Mouse (Mus musculus): ENCODE results near the gene Prss41. TPM values are rescaled to one million over a fixed set of nuclear protein-coding genes. Genes with fewer than 3 reads are reported as not detected.
A peak's percentile ranks its signal among the peaks of the same experiment; 100 is the strongest.
"Not testable (repeated sequence)": the region's sequence is repeated elsewhere in the genome, so short reads cannot be mapped to it uniquely, and the experiment has no call there.

Prss41 gene
- 0.77 and 1.0 TPM in 2 replicates for polyA plus RNA-seq (2012; rRNA removed)

GRCm38 (mm10) chr17:23843812-23844273 lies at the start of gene Prss41, which contains the start of gene Prss32:
Prss41 (minus strand) TSS chr17:23844172.
Prss32 (plus strand) TSS chr17:23843855.
- no peak for DNase-seq (ENCODE audit: low read depth)

DNA sequence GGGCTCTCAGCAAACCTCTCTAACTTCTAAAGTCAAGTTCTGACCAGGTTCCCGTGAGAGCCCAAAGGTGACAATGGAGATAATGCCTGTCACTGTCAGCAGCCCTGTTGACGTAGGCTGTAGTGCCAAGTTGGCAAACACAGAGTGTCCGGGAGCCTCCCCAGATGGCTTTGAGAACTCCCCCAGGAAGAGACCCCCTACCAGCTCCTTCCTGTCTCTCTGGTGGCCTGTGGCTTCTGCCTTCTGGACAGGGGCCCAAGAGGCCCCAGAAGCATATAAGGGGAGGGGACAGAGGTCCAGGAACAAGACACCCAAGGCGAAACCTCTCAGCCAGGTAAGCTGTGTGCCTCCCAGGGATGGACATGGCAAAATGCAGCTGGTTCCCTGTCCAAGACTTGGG lies 36.6 kb upstream of the Prss41 start, which contains the start of the genes Dcpp1 and Dcpp2:
TSS of gene Dcpp1 (plus strand) at position 301 of the 400 bp plus-strand sequence.
TSS of gene Dcpp2 (plus strand) at position 305 of the 400 bp plus-strand sequence.
- DNase-seq (ENCODE audit: low read depth), result not testable (repeated sequence)

- no peak for DNase-seq (ENCODE audit: low read depth)
Measured at GRCm38 (mm10) chr17:23877166-23877565, 33.2 kb upstream of the Prss41 start.

DNA sequence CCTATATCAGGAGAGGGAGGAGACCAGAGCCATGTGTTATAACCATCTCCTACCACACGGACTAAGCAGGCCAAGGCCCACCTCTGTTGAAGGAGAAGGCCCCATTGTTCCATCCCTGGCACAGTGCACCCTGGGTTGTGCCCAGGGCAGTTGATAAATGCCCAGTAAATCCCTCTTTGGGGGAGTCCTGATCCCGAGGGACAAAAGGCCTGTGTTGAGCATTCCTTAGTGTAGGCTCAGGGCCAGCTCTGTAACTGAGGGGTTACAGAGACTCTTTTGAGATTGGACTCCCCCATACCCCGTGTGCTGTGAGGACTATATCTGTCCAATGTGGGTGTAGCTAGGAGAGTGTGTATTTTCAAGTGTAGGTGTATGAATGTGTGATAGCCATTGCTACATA lies 32.8 kb upstream of the Prss41 start:
- no peak for DNase-seq (ENCODE audit: low read depth)

GRCm38 (mm10) chr17:23873884-23874856 lies 30.2 kb upstream of the Prss41 start:
- no peak for DNase-seq (ENCODE audit: low read depth)

- no peak for DNase-seq (ENCODE audit: low read depth)
Measured at GRCm38 (mm10) chr17:23868513-23868912, 24.5 kb upstream of the Prss41 start.

DNA sequence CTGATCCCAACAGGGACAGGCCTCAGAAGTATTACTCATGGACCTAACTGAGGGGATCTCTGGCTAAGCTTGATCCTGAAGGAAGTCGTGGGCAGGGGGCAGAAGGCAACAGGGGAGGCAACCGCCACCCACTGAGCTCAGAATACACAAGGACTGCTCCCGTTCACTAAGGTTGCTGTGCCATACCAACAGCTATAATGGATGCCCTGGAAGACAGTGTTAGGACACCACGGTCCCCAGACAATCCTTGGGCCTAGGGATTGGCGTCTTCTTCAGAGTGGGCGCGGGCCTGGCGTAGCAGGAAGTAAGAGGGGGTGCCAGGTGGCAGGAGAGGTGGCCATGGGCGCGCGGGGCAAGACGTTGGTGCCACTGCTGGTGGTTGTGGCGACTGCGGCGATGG lies 23.8 kb upstream of the Prss41 start, which contains the start of gene Prss21:
TSS of gene Prss21 (plus strand) at position 301 of the 400 bp plus-strand sequence.
- no peak for DNase-seq (ENCODE audit: low read depth)

DNA sequence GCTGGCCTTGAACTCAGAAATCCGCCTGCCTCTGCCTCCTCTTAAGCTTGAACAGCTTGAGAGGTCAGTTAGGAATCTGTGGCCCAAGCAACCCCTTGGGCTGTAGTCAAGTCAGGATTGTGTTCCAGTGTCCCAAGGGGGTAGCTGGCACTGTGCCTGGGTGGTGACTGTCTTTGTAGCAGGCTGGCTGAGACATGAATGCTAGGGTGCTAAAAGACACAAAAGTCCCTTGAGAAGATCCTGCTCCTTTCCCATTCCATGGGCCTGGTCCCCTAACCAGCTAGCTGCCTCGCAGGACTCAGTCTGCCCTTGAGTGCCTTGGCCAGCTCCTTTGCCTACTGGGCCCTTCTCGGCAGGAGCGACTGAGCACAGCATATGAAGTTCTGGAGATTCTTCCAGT lies 19.0 kb upstream of the Prss41 start:
- DNase-seq (ENCODE audit: low read depth), result no peak

GRCm38 (mm10) chr17:23857913-23858312 lies 13.9 kb upstream of the Prss41 start:
- DNase-seq (ENCODE audit: low read depth), result no peak

DNA sequence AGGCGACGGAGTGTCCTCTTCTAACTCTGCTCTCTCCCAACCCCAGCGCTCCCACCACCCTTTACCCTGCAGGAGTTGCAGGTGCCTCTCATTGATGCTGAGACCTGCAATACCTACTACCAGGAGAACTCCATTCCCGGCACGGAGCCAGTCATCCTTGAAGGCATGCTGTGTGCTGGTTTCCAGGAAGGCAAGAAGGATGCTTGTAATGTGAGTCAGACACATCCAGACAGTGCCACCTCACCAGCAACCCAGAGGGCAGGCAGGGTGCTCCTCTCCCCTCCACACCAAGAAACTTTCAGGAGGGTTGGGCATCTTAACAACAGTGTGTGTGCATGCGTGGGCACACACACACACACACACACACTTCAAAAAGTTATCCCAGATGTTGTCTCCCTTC lies 13.2 kb upstream of the Prss41 start:
- DNase-seq (ENCODE audit: low read depth), result no peak

GRCm38 (mm10) chr17:23854229-23854765 lies 10.3 kb upstream of the Prss41 start:
- no peak for DNase-seq (ENCODE audit: low read depth)

DNA sequence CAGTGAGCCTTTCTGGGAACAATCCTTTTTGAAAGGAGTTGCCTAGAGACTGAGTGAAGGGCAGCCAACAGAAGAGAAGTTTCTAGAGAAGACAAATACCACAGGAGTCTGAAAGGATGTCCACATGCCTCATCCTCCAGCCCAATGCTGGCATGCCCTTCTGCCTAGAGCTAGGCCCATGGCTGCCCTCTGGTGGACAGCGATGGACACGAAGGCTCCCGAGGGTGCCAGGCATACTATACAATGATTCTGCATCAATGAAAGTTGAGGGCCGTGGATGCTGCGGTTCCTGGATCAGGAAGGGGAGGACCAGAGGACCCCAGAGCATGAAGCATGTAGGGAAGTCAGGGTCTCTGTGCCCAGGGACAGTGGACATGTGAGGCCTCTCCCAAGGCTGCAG lies 9.3 kb upstream of the Prss41 start:
- no peak for DNase-seq (ENCODE audit: low read depth)

DNA sequence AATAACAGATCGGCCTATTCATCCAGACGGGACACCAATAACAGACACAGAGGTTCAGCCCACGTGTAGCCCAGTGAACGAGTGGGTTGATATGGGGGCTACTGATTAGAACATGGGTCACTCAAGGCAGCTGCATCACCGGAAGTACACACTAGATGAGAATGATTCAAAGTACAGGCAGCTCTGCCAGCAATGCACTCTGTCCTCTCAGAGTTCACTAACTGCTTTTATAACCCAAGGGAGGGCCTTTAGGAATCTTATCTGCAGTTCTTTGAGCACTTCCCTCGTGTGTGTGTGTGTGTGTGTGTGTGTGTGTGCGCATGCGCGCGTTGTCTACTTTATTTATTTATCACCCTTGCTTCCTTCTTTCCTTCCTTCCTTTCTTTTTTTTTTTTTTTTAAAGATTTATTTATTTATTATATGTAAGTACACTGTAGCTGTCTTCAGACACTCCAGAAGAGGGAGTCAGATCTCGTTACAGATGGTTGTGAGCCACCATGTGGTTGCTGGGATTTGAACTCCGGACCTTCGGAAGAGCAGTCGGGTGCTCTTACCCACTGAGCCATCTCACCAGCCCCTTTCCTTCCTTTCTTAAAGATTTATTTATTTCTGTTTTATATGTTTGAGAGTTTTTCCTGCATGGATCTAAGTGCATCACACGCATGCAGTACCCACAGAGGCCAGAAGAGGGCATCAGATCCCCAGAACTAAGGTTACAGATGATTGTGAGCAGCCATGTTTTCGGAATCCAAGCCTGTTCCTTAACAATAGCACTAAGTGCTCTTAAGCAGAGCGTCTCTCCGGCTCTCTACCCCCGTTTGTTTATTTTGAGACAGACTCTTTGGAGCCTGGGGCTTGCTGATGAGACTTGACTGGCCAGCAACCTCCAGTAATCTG lies 7.1 kb upstream of the Prss41 start:
- DNase-seq (ENCODE audit: low read depth), result no peak

DNA sequence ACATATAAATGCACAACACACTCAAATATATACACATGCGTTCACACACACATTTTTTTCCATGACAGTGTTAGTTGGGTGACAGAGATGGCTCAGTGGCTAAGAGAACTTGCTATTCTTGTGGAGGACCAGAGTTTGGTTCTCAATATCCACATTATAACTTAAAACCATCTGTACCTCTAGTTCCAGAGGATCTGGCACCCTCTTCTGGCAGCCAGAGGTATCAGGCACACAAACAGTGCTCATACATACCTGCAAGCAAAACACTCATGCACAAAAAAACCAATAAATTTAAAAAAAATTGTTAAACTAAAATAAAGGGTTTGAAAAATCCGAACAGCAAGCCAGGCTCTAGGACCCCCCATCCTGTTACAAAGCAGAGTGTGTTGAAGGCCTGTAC lies 6.1 kb upstream of the Prss41 start:
- DNase-seq (ENCODE audit: low read depth), result no peak

GRCm38 (mm10) chr17:23843141-23843811 lies 696 bp downstream of the Prss41 start:
- DNase-seq (ENCODE audit: low read depth), result no peak

DNA sequence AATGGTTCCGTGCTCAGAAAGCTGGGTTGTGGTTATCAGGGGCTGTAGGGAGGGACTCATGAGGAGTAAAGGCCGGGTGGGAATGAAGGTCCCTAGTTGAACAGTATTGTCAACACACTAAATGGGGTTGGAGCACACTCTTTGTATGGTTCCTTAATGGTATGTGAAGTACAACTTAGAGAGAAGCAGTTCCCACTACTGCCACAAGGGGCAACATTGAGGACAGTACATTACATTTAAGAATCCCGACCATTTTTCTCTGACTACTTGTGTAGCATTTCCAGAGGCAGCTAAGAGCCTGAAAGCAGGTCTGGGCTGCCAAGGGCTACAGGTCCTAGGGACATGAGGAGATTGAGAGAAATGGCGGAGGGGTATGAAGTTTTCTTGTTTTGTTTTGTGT lies 2.8 kb downstream of the Prss41 start:
- no peak for DNase-seq (ENCODE audit: low read depth)

DNA sequence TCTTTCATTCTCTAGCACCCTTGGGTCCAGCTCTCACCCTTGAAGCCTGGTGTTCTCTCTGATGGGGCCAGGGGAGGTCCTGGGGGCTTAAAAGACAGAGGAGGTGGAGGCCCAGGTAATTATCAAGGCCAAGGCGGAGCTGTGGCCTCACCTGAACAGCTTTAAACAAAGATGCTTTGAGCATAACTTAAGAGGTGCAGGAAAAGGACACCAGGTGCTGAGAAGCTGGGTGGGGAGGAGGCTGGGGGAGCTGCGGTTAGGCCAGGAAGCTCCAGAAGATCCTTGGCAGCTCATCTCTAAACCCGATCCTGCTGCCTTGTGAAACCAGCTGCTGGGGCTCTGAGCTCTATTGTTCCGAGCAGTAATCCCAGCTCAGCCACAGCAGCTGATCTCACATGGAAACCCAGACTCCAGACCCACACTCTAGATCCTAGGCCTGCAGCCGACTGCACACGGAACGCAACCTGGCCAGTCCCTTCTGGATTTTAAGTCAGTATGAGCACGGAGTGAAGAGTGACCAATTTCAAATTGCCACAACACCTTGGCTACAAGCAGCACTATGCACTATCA lies 7.9 kb downstream of the Prss41 start, which contains the start of gene Prss33:
TSS of gene Prss33 (minus strand) at position 51 of the 570 bp plus-strand sequence.
- no peak for DNase-seq (ENCODE audit: low read depth)

GRCm38 (mm10) chr17:23831201-23831600 lies 12.8 kb downstream of the Prss41 start:
- no peak for DNase-seq (ENCODE audit: low read depth)

GRCm38 (mm10) chr17:23829064-23829619 lies 14.8 kb downstream of the Prss41 start, which contains the start of gene Elob:
Elob (minus strand) TSS chr17:23829136.
- DNase-seq (ENCODE audit: low read depth), result peak; percentile 31
